Mouse (Mus musculus) bone marrow macrophage, adult 2 months (primary cell): Measurements from ENCODE around the gene Tlcd2.

ENCODE experiments used
- CTCF ChIP-seq: IDR thresholded peaks from 2 replicates; pipeline ENCODE4 v1.5.1; 2012; ENCODE audit warnings: low read depth, mild to moderate bottlenecking, low read length, moderate library complexity
- POLR2A ChIP-seq: IDR thresholded peaks from 2 replicates; pipeline ENCODE4 v1.6.1; 2012; ENCODE audit warnings: mild to moderate bottlenecking, low read depth, low read length, borderline replicate concordance

GRCm38 (mm10) chr11:75463624-75464023 is 2.1 kb downstream of the Tlcd2 start:
- TF ChIP-seq CTCF (no peak), POLR2A (no peak)
